Mouse (Mus musculus) spleen, postnatal 10 days (tissue): ENCODE results near the gene Oas1a.
"Not testable (repeated sequence)": the region's sequence is repeated elsewhere in the genome, so short reads cannot be mapped to it uniquely, and the experiment has no call there.

Experiments
- DNase-seq, 2 experiments: peaks; one replicate each; pipeline ENCODE4 v3.0.0; 2021 to 2022; ENCODE audit warnings: low spot score in 2 of 2

Oas1a gene

DNA sequence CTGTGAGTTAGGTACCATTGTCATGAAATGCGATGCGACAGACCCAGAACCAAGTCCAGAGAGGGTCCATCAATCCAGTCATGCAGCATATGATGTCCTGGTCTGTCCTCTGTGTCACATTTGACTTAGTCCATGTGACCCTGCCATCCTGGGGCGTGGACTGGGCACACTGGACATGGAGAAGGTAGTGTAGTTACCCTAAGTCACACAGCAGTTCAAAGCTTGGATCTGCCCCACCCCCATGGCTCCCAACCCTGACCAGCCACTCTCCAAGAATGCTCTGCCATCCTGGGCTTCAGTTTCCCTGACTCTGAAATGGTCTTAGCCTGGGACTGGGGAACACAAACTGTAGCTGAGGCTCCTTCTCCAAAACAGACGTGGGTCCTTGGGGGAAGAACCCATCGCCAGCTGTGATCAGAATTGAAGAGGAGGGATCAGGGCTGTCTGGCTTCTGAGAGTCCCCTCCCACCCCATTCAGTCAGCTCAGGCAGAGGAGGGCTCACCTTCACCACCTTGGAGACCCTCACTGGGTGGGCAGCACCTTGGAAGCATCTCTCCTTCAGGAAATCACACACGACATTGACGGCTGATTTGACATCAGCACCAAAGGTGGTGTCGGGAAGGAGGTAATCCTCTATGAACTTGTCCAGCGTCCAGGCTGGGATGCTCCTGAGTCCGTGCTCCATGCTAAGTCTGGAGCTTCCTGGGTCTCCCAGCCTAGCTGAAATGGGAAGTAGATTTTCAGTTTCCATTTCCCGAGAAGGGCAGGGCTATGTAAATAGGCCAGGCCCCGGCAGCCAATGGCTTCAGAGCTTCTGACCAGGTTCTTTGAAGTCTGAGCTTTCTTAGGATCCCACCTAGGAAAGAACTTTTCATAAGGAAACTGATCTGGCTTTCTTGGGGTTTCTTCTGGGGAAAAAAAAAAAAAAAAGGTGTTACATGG is at the start of gene Oas1a:
TSS of gene Oas1a (minus strand) at position 731 of the 943 bp plus-strand sequence.
- DNase-seq, result not testable (repeated sequence)

DNA sequence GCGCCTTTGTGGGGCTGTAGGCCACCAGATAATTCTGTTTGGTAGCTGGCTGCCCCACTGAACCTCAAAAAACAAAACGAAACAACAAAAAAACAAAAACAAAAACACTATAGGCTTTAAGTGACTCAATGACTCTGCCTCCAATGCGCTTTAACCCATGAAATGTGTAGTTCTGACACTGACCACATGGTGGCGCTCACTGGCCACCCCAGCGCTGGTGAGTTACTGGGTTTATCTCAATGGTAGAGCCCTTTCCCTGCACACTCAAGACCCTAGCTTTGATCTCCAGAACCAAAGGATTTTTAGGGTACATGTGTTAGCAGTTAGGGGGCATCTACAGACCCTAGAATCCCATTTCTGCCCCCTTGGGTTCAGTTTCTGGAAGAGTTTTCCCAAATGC is 46.7 kb upstream of the Oas1a start:
- peak; percentile 8 to 35 for DNase-seq

DNA sequence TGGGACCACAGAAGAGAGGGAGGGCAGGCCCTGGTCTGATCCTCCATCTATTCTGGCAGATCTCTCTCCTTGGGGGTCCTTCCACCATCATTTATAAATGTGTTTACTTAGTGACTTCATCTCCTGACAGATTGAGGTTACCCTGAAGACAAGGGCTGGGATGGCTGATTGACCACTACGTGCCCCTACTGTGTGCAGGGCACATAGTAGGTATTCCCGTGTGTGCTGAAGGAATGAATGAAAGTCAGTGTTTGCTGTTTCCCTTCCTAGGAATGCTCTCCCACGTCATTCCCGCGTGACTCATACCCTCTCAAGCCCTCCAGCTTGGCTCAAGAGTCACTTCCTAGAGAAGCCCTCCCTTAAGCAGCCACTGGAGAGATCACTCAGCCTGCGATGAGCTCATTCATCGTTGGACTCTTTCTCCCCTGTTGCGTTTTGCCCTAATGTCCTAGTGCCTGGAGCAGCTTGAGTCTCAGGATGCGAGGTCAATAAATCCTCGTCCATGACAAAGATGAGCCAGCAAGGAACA is 45.0 kb upstream of the Oas1a start:
- no peak for DNase-seq

DNA sequence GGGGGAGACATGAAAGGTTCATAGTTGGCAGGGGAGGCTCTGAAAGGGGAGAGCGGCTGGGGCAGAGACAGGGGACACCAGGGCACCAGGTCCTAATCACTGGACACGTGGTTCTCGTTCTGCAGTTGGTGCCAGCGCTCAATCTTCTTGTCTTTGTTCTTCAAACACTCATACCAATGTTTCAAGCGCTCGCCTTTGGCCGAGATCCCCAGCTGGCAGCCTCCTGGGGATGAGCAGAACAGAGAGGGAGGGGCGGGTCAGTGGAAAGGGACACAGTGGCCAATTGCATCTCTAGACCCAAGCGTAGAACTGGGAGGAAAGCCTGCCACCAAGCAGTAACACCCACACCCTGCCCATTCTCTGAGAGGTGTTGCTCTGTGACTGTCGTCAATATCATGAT is 34.8 kb upstream of the Oas1a start:
- no peak for DNase-seq

DNA sequence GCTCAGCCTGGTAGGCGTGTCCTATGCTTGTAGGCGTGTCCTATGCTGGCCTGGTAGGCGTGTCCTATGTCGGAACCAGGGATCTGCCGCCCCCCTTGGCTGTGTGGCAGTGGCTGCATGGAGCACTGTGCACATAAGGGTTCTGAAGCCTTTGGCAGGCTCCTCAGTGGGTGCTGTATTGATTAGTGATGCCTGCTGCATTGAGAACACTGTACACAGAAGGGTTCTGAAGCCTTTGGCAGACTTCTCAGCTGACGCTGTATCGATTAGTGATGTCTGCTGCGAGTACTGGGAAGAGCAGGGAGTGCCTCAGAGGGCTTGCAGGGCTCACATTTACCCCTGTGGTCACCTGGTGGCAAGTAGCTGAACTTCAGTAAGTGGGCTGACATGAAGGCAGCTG is 31.3 kb upstream of the Oas1a start:
- no peak for DNase-seq

DNA sequence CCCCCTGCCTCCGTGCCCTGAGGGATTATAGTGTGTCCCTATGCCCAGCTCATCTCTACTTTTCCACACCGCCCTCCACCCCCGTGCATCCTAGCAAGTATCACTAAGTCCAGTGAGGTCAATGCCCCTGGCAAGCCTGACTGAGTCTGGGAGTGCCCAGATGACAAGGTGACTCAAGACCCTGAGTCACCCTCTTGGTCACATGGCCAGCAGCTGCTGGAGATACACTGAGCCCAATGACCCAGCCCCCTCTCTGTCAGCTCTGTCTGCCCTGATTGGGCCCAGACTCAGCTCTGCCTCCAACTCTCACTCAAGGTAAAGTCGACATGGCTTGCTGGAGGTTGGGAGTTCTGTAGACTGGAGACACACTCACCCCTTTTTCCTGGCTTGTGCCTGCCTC is 30.5 kb upstream of the Oas1a start:
- DNase-seq, result no peak

DNA sequence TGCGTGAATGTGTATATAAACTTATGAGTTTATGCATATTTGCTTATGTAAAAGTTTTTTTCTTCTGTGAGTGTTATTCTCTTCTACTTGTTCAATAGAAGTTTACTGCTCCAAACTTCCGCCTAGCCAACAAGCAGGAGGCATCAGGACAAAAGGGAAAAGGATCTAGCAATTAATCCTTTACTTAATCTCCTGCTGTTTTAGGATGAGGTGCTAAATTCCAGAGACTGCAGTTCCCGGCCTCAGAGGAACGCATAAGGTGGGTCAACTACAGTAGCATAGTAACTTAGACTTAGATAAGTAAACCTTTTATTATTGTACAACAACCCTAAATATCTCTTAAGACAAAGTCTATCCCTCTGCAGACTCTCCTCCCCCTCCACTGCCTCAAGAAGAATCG is 26.6 kb upstream of the Oas1a start:
- no peak for DNase-seq

DNA sequence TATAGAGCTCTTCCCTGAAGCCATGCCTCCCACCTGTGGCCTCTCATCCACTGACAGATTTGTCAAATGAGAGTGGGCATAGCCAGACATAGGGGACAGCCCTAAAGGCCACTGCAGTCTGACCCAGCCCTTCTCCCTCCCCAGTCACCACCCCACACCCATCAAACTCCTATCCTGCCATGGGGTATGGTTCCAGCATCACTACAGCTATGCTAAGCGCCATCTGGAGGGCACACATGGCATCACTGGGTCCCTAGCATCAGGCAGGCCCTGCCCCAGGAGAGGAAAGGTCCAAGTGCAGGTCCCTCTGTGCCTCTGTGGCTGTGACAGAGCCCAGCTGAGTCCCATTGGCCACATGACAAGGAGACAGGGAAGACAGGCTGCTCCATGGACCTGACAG is 19.7 kb upstream of the Oas1a start:
- no peak for DNase-seq

DNA sequence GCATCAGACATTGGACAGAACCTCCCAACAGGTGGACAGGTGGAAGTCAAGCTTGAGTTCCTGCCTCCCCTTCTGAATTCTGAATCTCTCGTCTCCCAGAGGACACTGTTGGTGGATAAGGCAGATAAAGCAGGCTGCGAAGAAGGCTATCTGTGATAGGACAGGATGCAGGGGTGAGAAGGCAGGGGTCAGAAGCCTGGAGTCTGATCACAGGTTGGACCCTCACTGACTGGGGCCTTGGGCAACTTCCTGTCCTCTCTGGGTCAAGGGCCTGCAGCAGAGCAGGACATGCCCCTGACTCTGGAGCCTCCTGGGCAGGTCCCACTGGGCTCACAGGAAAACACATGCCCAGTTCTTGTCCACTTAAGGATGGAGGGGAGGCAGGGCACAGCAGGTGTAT is 19.0 kb upstream of the Oas1a start:
- not testable (repeated sequence) for DNase-seq

DNA sequence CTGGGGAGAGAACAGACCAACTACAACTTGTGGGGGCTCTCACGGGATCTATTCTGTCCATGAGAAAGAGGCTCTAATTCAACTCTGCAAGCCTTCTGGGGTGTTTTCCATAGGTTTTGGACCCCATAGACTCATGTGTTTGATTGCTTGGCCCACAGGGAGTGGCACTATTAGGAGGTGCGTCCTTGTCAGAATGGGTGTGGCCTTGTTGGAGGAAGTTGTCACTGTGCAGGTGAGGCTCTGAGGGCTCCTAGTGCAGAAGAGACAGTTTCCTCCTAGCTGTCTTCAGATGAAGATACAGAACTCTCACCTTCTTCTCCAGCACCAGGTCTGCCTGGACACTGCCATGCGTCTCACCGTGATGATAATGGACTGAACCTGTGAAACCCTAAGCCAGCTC is 17.2 kb upstream of the Oas1a start:
- not testable (repeated sequence) for DNase-seq

DNA sequence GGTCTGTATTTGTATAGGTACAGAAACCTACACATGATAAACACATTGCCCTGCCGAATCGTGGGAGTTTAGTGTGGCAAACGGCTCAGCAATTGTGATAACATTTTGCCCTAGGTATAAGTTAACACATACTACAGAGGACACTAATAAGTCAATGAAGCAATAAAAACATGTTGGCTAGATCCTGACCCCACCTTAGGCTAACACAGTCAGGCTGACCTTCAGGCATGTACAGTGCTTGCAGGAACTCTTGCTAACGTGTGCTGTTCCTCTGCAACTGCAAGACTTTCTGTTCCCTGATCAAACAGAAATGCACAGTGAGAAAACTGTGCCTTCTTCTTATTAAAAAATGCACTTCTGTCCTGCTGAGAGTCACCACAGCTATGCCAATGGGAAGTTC is 16.6 kb upstream of the Oas1a start:
- no peak for DNase-seq

DNA sequence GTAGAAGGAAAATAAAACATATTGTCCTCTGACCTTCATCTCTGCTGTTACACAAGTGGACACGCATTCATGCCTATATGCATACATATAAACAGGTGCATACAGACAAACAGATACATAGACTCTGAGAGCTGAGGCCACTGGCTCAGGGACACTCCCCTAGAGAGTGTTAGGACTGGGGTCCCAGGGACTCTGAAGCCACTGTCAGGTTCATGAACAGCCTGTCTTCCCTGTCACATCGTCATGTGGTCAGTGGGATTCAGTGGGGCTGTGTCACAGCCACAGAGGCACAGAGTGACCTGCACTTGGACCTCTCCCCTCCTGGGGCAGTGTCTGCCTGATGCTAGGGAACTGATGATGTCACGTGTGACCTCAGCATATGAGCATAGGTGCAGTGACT is 13.0 kb upstream of the Oas1a start:
- DNase-seq, result no peak

DNA sequence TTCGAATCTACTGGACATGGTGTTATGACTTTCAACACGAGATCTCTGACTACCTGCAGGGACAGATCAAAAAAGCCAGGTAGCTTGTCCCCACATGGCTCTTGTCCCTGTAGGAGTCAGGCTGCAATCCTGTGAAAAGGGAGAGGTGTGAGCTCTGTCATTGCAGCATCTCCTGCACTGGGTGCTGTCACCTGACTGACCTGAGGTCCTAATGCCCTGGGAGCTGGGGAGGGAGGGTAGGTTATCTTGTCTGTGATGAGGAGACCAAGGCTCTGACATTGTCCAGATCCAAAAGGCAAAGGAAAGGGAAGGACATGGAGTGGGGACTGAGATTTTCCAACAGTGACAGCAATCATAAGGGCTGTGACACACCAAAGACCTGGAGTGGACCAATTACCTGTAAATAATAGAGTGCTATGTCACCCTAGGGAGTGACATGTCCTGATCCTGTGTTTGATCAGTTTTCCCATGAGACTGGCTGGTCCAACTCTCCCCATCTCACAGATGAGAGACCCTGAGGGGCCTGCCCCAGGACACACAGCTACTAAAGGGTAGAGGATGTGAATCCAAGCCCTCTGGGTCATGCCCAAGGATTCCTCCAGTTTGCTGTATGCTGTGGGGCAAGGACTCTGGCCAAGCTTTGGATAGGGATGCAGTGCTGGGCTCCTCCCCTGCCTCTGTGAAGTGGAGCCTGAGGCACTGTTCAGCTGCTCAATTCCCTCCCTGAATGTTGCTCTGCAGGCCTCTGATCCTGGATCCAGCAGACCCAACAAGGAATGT is 12.0 kb upstream of the Oas1a start:
- not testable (repeated sequence) for DNase-seq

DNA sequence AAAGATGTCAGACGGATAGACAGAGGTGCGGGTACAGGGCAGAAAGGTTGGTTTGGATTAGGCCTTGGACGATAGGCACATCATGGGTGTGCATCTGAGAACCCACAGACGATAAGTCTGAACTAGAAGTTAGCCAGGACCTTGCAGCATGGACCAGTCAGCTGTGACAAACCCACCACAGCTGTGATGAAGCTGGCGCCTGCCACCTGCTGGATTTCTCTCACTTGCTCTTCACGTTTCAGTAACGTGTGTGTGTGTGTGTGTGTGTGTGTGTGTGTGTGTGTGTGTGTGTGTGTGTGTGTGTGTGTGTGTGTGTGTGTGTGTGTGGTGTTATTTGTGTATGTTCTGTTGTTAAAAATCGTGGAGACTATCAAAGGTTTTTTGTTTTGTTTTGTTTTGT is 6.9 kb upstream of the Oas1a start, which contains the start of gene Oas1d:
TSS of gene Oas1d (plus strand) at position 333 of the 400 bp plus-strand sequence.
- not testable (repeated sequence) for DNase-seq

DNA sequence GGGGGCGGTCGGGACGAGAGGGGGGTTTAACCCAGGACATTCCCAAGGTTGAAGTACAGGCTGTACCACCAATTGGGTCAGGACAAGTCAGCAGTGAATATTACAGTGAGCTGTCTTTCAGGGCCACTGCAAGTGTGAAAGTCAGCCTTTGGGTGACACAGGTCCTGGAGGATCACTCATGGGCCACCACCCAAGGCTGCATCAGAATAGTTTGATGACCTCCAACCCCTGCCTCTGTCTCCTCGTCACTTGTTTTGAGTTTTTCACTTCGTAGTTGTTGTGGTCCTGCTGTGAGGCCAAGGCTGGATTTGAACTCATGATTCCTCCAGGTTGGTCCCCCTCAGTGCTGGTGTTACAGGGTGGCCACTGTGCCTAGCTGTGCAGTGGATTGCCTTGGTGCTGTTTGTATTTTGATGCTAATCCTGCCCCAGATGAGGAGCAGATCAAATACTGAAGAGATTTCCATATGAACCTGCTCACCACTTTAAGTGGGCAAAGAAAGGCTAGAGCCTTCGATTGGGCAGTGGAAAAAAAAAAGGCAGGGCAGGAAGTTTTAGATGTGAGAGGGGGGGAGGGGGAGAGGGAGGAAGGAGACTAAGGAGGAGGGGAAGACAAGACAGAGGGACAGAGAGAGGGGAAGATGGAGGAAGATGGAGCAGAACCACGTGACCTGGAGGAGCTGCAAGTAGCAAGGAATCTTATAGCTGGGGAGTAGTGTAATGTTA is 1.0 kb upstream of the Oas1a start:
- no peak for DNase-seq

DNA sequence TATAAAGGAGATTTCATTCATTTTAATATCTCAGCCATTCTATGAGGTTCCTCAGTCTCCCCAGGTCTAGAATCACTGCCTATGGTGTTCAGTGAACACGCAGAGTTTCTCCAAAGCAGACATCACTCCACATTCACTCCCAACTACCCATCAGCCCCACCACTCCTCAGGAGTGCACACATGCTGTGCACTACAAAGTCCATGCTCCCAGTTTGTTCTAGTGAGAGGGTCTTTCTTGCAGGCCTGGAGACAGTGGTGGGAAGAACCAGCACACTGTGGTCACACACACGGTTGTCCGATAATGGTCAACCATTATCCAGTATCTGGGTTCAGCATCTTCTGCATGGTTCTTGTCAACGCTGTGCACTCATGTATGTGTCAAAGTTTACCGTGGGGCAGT is 5.3 kb downstream of the Oas1a start:
- no peak for DNase-seq

DNA sequence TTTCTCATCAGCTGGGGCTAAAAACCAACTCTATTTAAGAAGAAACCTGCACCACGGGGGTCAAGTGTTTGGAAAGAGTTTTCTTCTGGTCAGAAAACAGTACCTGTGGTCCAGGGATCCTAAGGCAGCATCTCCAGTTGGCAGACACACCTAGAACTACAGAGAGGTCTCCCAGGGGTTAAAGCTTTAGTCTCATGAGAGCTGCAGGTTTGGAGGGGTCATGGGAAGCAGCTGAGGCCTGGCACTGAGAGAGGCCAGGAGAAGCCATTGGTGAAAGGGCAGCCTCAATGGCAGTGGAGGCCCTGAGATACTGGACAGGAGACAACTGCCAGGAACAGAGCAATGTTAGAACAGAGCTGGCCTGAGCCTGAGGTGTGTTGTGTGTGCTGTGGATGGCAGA is 6.7 kb downstream of the Oas1a start:
- no peak for DNase-seq

DNA sequence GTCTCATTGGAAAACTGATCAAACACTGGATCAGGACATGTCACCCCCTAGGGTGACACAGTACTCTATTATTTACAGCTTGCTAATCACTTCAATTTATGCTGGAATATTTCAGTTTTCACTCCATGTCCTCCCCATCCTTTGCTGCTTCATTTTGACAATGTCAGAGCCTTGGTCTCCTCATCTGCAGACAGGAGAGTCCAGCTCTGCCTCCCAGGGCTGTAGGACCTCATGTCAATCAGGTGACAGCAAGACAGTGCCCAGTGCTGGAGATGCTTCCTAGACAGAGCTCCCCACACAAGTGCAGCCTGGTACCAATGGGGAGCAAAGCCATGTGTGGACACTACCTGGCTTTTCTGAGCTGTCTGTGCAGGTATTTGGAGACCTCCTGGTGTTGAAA is 8.6 kb downstream of the Oas1a start:
- DNase-seq, result no peak

DNA sequence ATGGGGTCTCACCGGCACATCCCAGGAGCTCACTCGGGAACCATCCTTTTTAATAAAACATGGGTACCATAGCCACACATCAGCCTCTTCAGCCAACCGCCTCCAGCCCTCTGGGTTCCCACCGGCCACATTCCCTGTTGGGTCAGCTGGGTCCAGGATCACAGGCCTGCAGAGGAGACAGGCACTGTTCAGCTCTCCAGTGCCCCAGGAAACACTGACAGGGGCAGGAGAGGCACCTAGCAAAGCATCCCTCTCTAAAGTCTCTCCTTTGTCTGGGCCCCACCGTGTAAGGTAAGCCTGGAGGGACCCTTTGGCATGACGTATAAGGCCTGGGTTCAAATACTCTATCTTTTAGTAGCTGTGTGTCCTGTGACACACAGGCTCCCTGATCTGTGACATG is 9.0 kb downstream of the Oas1a start:
- DNase-seq, result no peak

DNA sequence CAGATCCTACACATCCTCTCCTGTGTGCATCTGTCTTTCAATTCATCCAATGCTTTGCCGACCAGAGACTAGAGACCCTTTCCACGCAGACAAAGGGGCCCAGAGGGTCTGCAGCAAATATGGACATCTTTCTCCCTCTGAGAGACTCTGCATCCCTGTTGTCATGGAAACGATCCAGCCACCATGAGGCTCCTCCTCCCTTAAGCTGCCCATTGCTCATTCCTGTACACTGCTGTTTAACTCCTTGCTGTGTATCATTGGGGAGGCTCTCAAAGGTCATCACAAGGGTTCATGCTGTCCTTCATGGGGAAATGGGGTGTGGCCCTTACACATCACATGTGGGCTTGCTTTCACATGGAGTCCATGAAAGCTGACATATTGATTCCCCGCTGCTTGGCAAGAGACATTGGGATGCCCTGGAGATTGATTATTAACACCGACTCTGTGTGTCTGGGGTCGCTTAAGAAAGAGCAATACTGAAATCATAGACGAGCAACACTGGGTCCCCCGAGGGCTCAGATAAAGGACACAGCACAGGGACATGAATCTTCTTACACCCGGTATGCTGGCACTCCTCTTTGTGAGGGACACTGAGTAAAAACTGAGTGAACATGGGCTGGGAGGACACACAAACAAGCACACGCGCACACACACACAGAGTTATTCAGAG is 12.0 kb downstream of the Oas1a start:
- DNase-seq, result no peak

DNA sequence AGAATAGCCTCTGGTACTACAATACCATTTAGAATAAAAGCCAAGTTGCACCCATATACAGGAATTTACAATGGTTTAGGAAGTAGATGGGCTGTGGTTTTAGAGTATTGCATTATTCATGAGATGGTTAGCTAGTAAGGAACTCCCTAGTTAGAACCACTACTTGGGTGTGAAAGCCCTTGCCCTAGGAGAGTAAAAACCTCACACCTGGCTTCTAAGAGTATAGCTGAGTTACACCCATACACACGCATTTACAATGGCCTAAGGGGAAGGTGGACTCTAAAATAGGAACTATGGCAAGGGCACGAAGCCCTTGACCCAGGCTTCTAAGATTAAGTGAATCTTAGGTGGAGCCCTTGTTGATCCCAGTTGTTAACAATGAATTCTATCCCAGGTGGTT is 12.6 kb downstream of the Oas1a start:
- not testable (repeated sequence) for DNase-seq
